Mouse (Mus musculus): ENCODE results near the gene Ccdc189.

- TF ChIP-seq E2F4 (IDR thresholded peaks at IDR 0.05; ENCODE audit: insufficient read depth) (no peak), MYOD1 (IDR thresholded peaks at IDR 0.05; ENCODE audit: control insufficient read depth in 1 of 3, insufficient read length in 2 of 3, low read depth in 2 of 3) (no peak), TCF12 (IDR thresholded peaks at IDR 0.05; ENCODE audit: insufficient read depth, poor library complexity, severe bottlenecking) (no peak), USF1 (IDR thresholded peaks at IDR 0.05; ENCODE audit: low read depth) (no peak), POLR2A (IDR thresholded peaks at IDR 0.05; ENCODE audit: insufficient read length, low read depth) (no peak), REST (IDR thresholded peaks at IDR 0.05; ENCODE audit: insufficient read depth, insufficient read length) (no peak), CEBPB (IDR thresholded peaks at IDR 0.05; ENCODE audit: insufficient read depth, poor library complexity, severe bottlenecking) (no peak), MYOG (IDR thresholded peaks at IDR 0.05; ENCODE audit: control insufficient read depth in 1 of 3, insufficient read depth in 1 of 3, insufficient read length in 2 of 3, low read depth in 2 of 3) (no peak), POLR2AphosphoS2 (IDR thresholded peaks at IDR 0.05; ENCODE audit: insufficient read length, low read depth) (no peak), SRF (IDR thresholded peaks at IDR 0.05; ENCODE audit: control insufficient read depth, insufficient read length, low read depth) (no peak), MAX (IDR thresholded peaks at IDR 0.05; ENCODE audit: low read depth) (no peak), TCF3 (IDR thresholded peaks at IDR 0.05; ENCODE audit: insufficient read length, low read depth) (no peak)
These were observed 2.2 kb downstream of the Ccdc189 start for GRCm38 (mm10) chr7:127586149-127586548.
